Mouse (Mus musculus): Measurements from ENCODE around the gene Gcnt7. TPM values are rescaled to one million over a fixed set of nuclear protein-coding genes. Genes with fewer than 3 reads are reported as not detected.

The Gcnt7 gene
- not detected in 2 replicates for polyA plus RNA-seq (2012; ENCODE audit: low replicate concordance)

GRCm38 (mm10) chr2:172458496-172458895 is at the start of gene Gcnt7:
TSS of gene Gcnt7 (minus strand) at chr2:172458596.

DNA sequence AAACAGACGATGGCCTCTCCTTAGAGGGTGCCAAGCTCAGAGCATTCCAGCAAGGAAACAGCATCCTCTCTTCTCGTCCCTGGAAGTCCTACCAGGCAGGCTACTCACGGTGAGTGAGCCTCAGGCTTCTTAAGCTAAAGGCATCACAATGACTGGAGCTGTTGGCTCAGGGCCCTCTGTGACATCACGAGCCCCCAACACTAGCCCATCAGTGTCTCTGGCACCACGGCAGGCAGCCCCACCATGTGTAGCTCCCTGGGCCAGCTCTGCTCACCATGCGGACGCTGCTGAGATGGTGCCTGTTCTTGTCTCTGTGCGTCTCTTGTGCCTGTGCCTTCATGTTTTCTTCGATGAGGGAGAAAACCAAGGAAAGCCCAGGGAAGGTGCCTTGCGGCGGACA is 13.9 kb upstream of the Gcnt7 start, which contains the start of gene Fam209:
Gene Fam209, plus strand, starts transcription at position 203 of the 400 bp plus-strand sequence.

GRCm38 (mm10) chr2:172439843-172440639 is 18.4 kb downstream of the Gcnt7 start, which contains the start of gene Rtf2:
TSS of gene Rtf2 (plus strand) at chr2:172440556.

Other genes with a start within 250 kb of the Gcnt7 start
- gene Mc3r, start 210.1 kb downstream of the Gcnt7 start, polyA plus RNA-seq (2012; ENCODE audit: low replicate concordance), result not detected in 2 replicates
- 12.5 and 14.1 TPM in 2 replicates for gene Fam210b, start 113.0 kb downstream of the Gcnt7 start, polyA plus RNA-seq (2012; ENCODE audit: low replicate concordance)
- 1.8 and 9.8 TPM in 2 replicates for gene Aurka, start 88.1 kb downstream of the Gcnt7 start, polyA plus RNA-seq (2012; ENCODE audit: low replicate concordance)
- 3.2 and 14.8 TPM in 2 replicates for gene Cstf1, start 87.9 kb downstream of the Gcnt7 start, polyA plus RNA-seq (2012; ENCODE audit: low replicate concordance)
- gene Cass4, start 64.8 kb downstream of the Gcnt7 start, polyA plus RNA-seq (2012; ENCODE audit: low replicate concordance), result 1.8 and 6.8 TPM in 2 replicates
- gene Rtf2, start 18.0 kb downstream of the Gcnt7 start, polyA plus RNA-seq (2012; ENCODE audit: low replicate concordance), result 26.1 and 86.6 TPM in 2 replicates
- gene Fam209, start 13.9 kb upstream of the Gcnt7 start, polyA plus RNA-seq (2012; ENCODE audit: low replicate concordance), result 0.19 TPM in 1 of 2 replicates, not detected in the other
- not detected in 2 replicates for gene Tfap2c, start 91.0 kb upstream of the Gcnt7 start, polyA plus RNA-seq (2012; ENCODE audit: low replicate concordance)